Mouse (Mus musculus) liver, embryonic 15.5 days (tissue): ENCODE measurements around the gene Ncdn. TPM values are rescaled to one million over a fixed set of nuclear protein-coding genes. Genes with fewer than 3 reads are reported as not detected.
A peak's percentile ranks its signal among the peaks of the same experiment; 100 is the strongest.

ENCODE experiments used
- ATAC-seq: fragments of 200-750 bp; cut with Nextera tagmentation; 2 replicates; pipeline ENCODE4 v1.8.0; 2017; ENCODE audit warnings: moderate number of reproducible peaks, mild to moderate bottlenecking, moderate library complexity; ENCODE audit not compliant: insufficient read depth
- H3K27ac ChIP-seq: fragments of 300-500 bp; sonication (generic); replicated peaks from 2 replicates; pipeline ENCODE4 v1.5.1; 2015; ENCODE audit warnings: mild to moderate bottlenecking, inconsistent platforms
- H3K27me3 ChIP-seq: fragments of 300-500 bp; sonication (generic); 2 replicates; pipeline ENCODE4 v1.6.1; 2015; ENCODE audit warnings: mild to moderate bottlenecking, inconsistent platforms
- H3K36me3 ChIP-seq: fragments of 300-500 bp; sonication (generic); replicated peaks from 2 replicates; pipeline ENCODE4 v1.6.1; 2015; ENCODE audit warnings: moderate library complexity, mild to moderate bottlenecking, inconsistent platforms
- H3K4me1 ChIP-seq: fragments of 300-500 bp; sonication (generic); replicated peaks from 2 replicates; pipeline ENCODE4 v1.6.1; 2015; ENCODE audit warnings: inconsistent platforms
- H3K4me2 ChIP-seq: fragments of 300-500 bp; sonication (generic); 2 replicates; pipeline ENCODE4 v1.6.1; 2015; ENCODE audit warnings: moderate library complexity, mild to moderate bottlenecking, inconsistent platforms
- H3K4me3 ChIP-seq: fragments of 300-500 bp; sonication (generic); replicated peaks from 2 replicates; pipeline ENCODE4 v1.5.1; 2015; ENCODE audit warnings: mild to moderate bottlenecking, inconsistent platforms
- H3K9ac ChIP-seq: fragments of 300-500 bp; sonication (generic); 2 replicates; pipeline ENCODE4 v1.6.1; 2015; ENCODE audit warnings: moderate library complexity, mild to moderate bottlenecking, inconsistent platforms
- H3K9me3 ChIP-seq: fragments of 300-500 bp; sonication (generic); replicated peaks from 2 replicates; pipeline ENCODE4 v1.6.1; 2016; ENCODE audit warnings: inconsistent platforms
- WGBS: fragments of 180-500 bp; shearing (Covaris S2); methylation state at CpG from one replicate; pipeline ENCODE4 v1.1.7; 2015; ENCODE audit warnings: mixed read lengths; ENCODE audit not compliant: insufficient replicate concordance; 5-methylcytosine and 5-hydroxymethylcytosine counted together
- polyA plus RNA-seq: library from polyadenylated mRNA; unstranded; fragments of >200 nt; fragmentation: Nextera tagmentation; extraction: Ambion mirVana; gene quantifications from 2 replicates; pipeline ENCODE4 v1.2.1, GENCODE M21; 2015

Gene Ncdn
- polyA plus RNA-seq, 1 experiment from 2014 or later, result 6.9 TPM

- Histone ChIP-seq H3K4me3 (no peak overlapping the region), H3K27ac (no peak overlapping the region), H3K4me1 (0 out of 2 replicates have a peak, but pooled peaks cover 2% of the 10 kb centered on the region), H3K27me3 (peaks cover 25% of the 10 kb centered on the region), H3K9ac (no peak overlapping the region), H3K9me3 (no peaks in the 10 kb centered on the region), H3K4me2 (no peak overlapping the region), H3K36me3 (peaks cover 26% of the 10 kb centered on the region)
- WGBS, result 38% methylated on average over 2 of the region's 2 CpGs
- ATAC-seq, result no peak
Measured at GRCm38 (mm10) chr4:126742976-126743375, 10.3 kb downstream of the Ncdn start.

- H3K36me3 ChIP-seq, result peaks cover 17% of the 10 kb centered on the region
- H3K27me3 ChIP-seq, result peaks cover 40% of the 10 kb centered on the region
- H3K9me3 ChIP-seq, result no peaks in the 10 kb centered on the region
- peak overlapping the region; percentile 31; the same call in 1 of the 2 replicates for H3K4me2 ChIP-seq
- H3K4me1 ChIP-seq, result 0 out of 2 replicates have a peak, but pooled peaks cover 2% of the 10 kb centered on the region
- WGBS, result 4% methylated on average over 12 of the region's 12 CpGs
- H3K4me3 ChIP-seq, result no peak overlapping the region
- H3K27ac ChIP-seq, result no peak overlapping the region
- no peak overlapping the region for H3K9ac ChIP-seq
- peak; percentile 38; the same call in 1 of the 2 replicates for ATAC-seq
Measured at GRCm38 (mm10) chr4:126741448-126741847, 11.8 kb downstream of the Ncdn start.

GRCm38 (mm10) chr4:126739966-126740676 is 13.1 kb downstream of the Ncdn start:
- Histone ChIP-seq H3K4me3 (no peak overlapping the region), H3K36me3 (0 out of 2 replicates have a peak, but pooled peaks cover 6% of the 10 kb centered on the region), H3K9ac (no peak overlapping the region), H3K4me1 (peaks cover 13% of the 10 kb centered on the region), H3K9me3 (no peaks in the 10 kb centered on the region), H3K27ac (no peak overlapping the region), H3K4me2 (no peak overlapping the region), H3K27me3 (peaks cover 54% of the 10 kb centered on the region)
- 42% methylated on average over 10 of the region's 10 CpGs for WGBS
- ATAC-seq, result no peak

- no peak within 1 kb of the TSS for H3K9ac ChIP-seq
- WGBS, result 1% methylated on average over 32 of the region's 32 CpGs
Measured at GRCm38 (mm10) chr4:126736001-126736414, 17.2 kb downstream of the Ncdn start, which contains the start of gene Tfap2e. Gene Tfap2e, minus strand, starts transcription at chr4:126736240.

GRCm38 (mm10) chr4:126735382-126736000 is 17.7 kb downstream of the Ncdn start:
- Histone ChIP-seq H3K27me3 (peaks cover 100% of the 10 kb centered on the region), H3K4me2 (peak overlapping the region; percentile 50), H3K4me1 (peaks cover 13% of the 10 kb centered on the region), H3K4me3 (peak overlapping the region; percentile 31), H3K27ac (no peak overlapping the region), H3K36me3 (no peaks in the 10 kb centered on the region), H3K9ac (no peak overlapping the region), H3K9me3 (no peaks in the 10 kb centered on the region)
- no peak; the same call in 1 of the 2 replicates for ATAC-seq
- 3% methylated on average over 61 of the region's 62 CpGs for WGBS

More at GRCm38 (mm10) chr4:126736001-126736414, 17.2 kb downstream of the Ncdn start, which contains the start of gene Tfap2e:
- no peaks in the 10 kb centered on the region for H3K9me3 ChIP-seq
- H3K4me1 ChIP-seq, result peaks cover 13% of the 10 kb centered on the region
- H3K36me3 ChIP-seq, result no peaks in the 10 kb centered on the region
- H3K4me3 ChIP-seq, result peak within 1 kb of the TSS; percentile 31
- ATAC-seq, result no peak
- H3K27me3 ChIP-seq, result peaks cover 95% of the 10 kb centered on the region
- peak within 1 kb of the TSS; percentile 50 for H3K4me2 ChIP-seq
- H3K27ac ChIP-seq, result no peak within 1 kb of the TSS

GRCm38 (mm10) chr4:126734700-126735381 is 18.4 kb downstream of the Ncdn start:
- Histone ChIP-seq H3K4me2 (peak overlapping the region; percentile 50), H3K36me3 (no peaks in the 10 kb centered on the region), H3K9ac (no peak overlapping the region), H3K4me1 (peaks cover 13% of the 10 kb centered on the region), H3K27ac (no peak overlapping the region), H3K9me3 (no peaks in the 10 kb centered on the region), H3K4me3 (peak overlapping the region; percentile 31), H3K27me3 (peaks cover 100% of the 10 kb centered on the region)
- WGBS, result 4% methylated on average over 51 of the region's 51 CpGs
- ATAC-seq, result no peak

GRCm38 (mm10) chr4:126734001-126734603 is 19.1 kb downstream of the Ncdn start:
- Histone ChIP-seq H3K4me1 (peaks cover 13% of the 10 kb centered on the region), H3K9ac (no peak overlapping the region), H3K4me3 (no peak overlapping the region), H3K9me3 (no peaks in the 10 kb centered on the region), H3K27ac (no peak overlapping the region), H3K27me3 (peaks cover 100% of the 10 kb centered on the region), H3K36me3 (no peaks in the 10 kb centered on the region), H3K4me2 (no peak overlapping the region)
- no peak for ATAC-seq
- 2% methylated on average over 16 of the region's 16 CpGs for WGBS

- peaks cover 13% of the 10 kb centered on the region for H3K4me1 ChIP-seq
- H3K9me3 ChIP-seq, result no peaks in the 10 kb centered on the region
- peaks cover 92% of the 10 kb centered on the region for H3K27me3 ChIP-seq
- no peak for ATAC-seq
- no peak overlapping the region for H3K9ac ChIP-seq
- WGBS, result 6% methylated on average over 26 of the region's 26 CpGs
- H3K4me2 ChIP-seq, result no peak overlapping the region
- no peak overlapping the region for H3K4me3 ChIP-seq
- no peaks in the 10 kb centered on the region for H3K36me3 ChIP-seq
- H3K27ac ChIP-seq, result no peak overlapping the region
Measured at GRCm38 (mm10) chr4:126732531-126733380, 20.5 kb downstream of the Ncdn start.

- Histone ChIP-seq H3K4me3 (no peak overlapping the region), H3K4me1 (peaks cover 13% of the 10 kb centered on the region), H3K4me2 (no peak overlapping the region), H3K9me3 (no peaks in the 10 kb centered on the region), H3K27me3 (peaks cover 86% of the 10 kb centered on the region), H3K36me3 (no peaks in the 10 kb centered on the region), H3K9ac (no peak overlapping the region), H3K27ac (no peak overlapping the region)
- no peak for ATAC-seq
- 2% methylated on average over 18 of the region's 18 CpGs for WGBS
Measured at GRCm38 (mm10) chr4:126732111-126732510, 21.1 kb downstream of the Ncdn start.

- peaks cover 79% of the 10 kb centered on the region for H3K36me3 ChIP-seq
Measured at GRCm38 (mm10) chr4:126707439-126707826, 45.8 kb downstream of the Ncdn start.

More at GRCm38 (mm10) chr4:126707439-126707826, 45.8 kb downstream of the Ncdn start:
- H3K9me3 ChIP-seq, result no peaks in the 10 kb centered on the region
- H3K9ac ChIP-seq, result no peak overlapping the region
- H3K27ac ChIP-seq, result no peak overlapping the region
- no peak for ATAC-seq
- H3K27me3 ChIP-seq, result no peaks in the 10 kb centered on the region
- no peak overlapping the region for H3K4me2 ChIP-seq
- no peaks in the 10 kb centered on the region for H3K4me1 ChIP-seq
- 81% methylated on average over 5 of the region's 5 CpGs for WGBS
- no peak overlapping the region for H3K4me3 ChIP-seq
